Mouse (Mus musculus) v-Abl transformed pro-B cells (cell line): ENCODE measurements around the gene Fbxw14.
"Not testable (repeated sequence)": the region's sequence is repeated elsewhere in the genome, so short reads cannot be mapped to it uniquely, and the experiment has no call there.

Experiments
- in situ Hi-C, 2 experiments: fragments of 400-800 bp; cut with MboI; formaldehyde crosslinking; loops; one replicate each; pipeline ENCODE4 v1.15.1; 2025; ENCODE audit not compliant: unreplicated experiment in 2 of 2

The Fbxw14 gene

DNA sequence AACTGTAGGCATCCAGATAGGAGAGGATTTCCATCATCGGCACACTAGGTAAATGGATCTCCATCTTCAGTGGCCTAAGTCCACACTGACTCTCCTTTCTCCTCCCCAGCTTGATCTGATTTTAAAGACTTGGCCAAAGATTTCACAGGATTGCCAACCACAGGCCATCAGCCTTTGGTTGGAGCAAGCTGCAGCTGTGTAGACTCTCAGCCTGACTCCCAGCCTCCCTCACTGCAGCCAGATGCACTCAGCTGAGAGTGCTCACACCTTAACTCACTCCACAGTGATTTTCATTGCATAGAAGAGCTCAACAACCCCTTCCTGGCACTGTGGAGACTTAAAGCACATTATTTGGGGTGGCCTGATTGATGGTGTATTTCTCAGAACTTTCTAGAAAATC lies at the start of gene Fbxw14:
Fbxw14 (minus strand) TSS at position 101 of the 400 bp plus-strand sequence.
- in situ Hi-C loops, result not testable (repeated sequence)

GRCm38 (mm10) chr9:109263041-109263440 lies 24.4 kb downstream of the Fbxw14 start:
- in situ Hi-C loops, result no loop called here

DNA sequence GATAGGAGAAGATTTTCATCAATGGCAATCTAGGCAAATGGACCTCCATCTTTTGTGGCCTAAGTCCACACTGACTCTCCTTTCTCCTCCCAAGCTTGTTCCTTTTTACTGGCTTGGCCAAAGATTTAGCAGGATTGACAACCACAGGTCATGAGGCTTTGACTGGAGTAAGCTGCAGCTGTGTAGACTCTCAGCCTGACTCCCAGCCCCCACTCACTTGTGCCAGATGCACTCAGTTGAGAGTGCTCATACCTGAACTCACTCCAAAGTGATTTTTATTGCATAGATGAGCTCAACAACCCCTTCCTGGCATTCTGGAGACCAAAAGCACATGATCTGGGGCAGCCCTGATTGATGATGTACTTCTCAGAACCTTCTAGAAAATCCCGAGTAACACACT lies 52.8 kb downstream of the Fbxw14 start, which contains the start of gene Fbxw20:
Fbxw20 (minus strand) TSS at position 101 of the 400 bp plus-strand sequence.
- in situ Hi-C loops, result no loop called here
